Mouse (Mus musculus): Measurements from ENCODE around the gene Rnf224. TPM values are rescaled to one million over a fixed set of nuclear protein-coding genes. Genes with fewer than 3 reads are reported as not detected.

Gene Rnf224
- polyA plus RNA-seq, 1 experiment, result 0.76 TPM

DNA sequence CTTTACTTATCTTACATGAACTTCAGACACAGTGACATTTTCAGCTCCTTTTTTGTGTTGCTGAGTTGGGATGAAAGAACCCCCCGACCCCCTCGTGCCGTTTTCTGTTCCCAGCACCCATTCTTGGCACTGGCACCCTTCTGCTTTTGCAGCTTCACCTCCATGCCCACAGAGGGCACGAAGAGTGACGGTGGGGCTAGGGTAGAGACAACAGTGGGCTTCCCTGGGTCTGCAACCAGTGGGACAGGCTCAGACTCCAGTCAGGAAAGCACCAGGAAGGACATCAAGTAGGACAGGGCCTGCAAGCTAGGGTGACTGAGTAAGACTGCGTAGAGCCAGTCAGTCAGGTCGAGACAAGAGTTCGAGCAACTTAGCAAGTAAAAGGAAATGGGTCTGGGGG is 3.7 kb upstream of the Rnf224 start:
- no peak for DNase-seq
- peaks cover 6% of the 10 kb centered on the region for H3K4me1 ChIP-seq (ENCODE audit: control insufficient read depth, insufficient read depth, low read length)
- WGBS, result 63% methylated on average over 8 of the region's 8 CpGs
- H3K4me3 ChIP-seq (replicated peaks; ENCODE audit: extremely low read depth, low read depth, low read length), result no peak overlapping the region
- TF ChIP-seq CTCF (IDR thresholded peaks at IDR 0.05; ENCODE audit: insufficient read depth, low read length) (no peak), POLR2A (IDR thresholded peaks at IDR 0.05; ENCODE audit: borderline replicate concordance, extremely low read depth, low read depth, low read length) (no peak)

DNA sequence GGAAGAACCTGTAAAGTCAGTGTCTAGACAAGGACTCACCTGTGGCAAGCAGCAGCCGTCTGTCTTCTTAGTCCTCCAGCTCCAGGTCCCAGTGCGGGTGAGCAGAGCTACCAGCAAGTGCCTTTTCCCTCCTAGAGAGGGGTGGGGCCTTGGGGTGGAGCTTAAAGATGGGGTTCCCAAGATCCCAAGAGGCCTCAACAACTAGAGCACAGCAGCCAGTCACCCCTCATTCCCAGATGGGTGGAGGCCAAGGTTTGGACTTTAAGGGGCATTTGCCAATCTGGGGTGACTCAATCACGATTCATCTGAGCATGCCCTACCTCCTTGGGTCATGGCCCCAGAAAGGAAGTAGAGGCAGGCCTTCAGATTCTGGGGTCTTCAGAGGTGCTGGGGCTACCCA is 3.2 kb upstream of the Rnf224 start:
- TF ChIP-seq POLR2A (IDR thresholded peaks at IDR 0.05; ENCODE audit: borderline replicate concordance, extremely low read depth, low read depth, low read length), result no peak
- TF ChIP-seq CTCF (IDR thresholded peaks at IDR 0.05; ENCODE audit: insufficient read depth, low read length), result no peak
- 75% methylated on average over 3 of the region's 3 CpGs for WGBS
- DNase-seq, result no peak

DNA sequence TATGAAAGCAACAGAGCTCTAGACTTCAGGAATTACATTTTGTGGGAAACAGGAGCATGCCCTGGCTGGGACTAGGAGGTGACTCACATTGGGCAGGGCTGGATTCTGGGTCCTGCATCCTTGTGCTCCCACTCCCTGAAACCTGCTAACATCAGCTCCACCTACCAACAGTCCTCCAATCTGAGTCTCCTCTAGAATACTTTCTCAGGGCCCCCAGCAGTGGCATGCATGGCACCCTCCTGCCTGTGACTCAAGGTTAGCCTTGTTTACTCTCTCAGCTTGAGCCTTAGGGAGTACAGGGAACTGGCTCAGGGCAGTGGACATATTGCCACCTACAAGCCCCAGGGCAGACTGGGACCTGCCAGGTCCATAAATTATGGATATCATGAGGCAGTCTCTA is 1.5 kb upstream of the Rnf224 start:
- no peak overlapping the region for H3K4me3 ChIP-seq (replicated peaks; ENCODE audit: extremely low read depth, low read depth, low read length)
- no peak for TF ChIP-seq POLR2A (IDR thresholded peaks at IDR 0.05; ENCODE audit: borderline replicate concordance, extremely low read depth, low read depth, low read length)
- no peak for TF ChIP-seq CTCF (IDR thresholded peaks at IDR 0.05; ENCODE audit: insufficient read depth, low read length)
- peaks cover 6% of the 10 kb centered on the region for H3K4me1 ChIP-seq (ENCODE audit: control insufficient read depth, insufficient read depth, low read length)
- DNase-seq, result no peak

More for the DNA sequence above, 3.2 kb upstream of the Rnf224 start:
- Histone ChIP-seq H3K4me1 (ENCODE audit: control insufficient read depth, insufficient read depth, low read length) (peaks cover 6% of the 10 kb centered on the region), H3K4me3 (replicated peaks; ENCODE audit: extremely low read depth, low read depth, low read length) (no peak overlapping the region)

DNA sequence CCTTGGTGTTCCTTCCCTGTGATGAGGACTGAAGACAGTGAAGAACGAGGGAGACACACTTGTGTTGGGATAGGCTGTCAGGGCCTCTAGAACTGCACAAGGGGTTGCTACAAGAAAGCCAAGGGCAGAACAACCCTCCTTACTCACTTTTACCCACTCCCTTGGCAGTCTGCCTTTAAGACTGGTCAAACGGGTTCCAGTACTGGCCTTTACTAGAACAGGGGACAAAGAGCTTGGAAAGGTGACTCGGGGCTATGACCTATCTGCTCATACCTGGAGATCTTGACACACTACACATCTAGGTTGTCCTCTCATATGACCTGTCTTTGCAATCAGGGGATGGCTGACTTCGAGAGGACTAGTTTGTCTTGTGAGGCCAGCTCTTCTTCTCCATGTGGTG is 935 bp upstream of the Rnf224 start:
- no peak overlapping the region for H3K4me3 ChIP-seq (replicated peaks; ENCODE audit: extremely low read depth, low read depth, low read length)
- H3K4me1 ChIP-seq (ENCODE audit: control insufficient read depth, insufficient read depth, low read length), result peaks cover 6% of the 10 kb centered on the region
- DNase-seq, result peak; percentile 64
- TF ChIP-seq CTCF (IDR thresholded peaks at IDR 0.05; ENCODE audit: insufficient read depth, low read length) (no peak), POLR2A (IDR thresholded peaks at IDR 0.05; ENCODE audit: borderline replicate concordance, extremely low read depth, low read depth, low read length) (no peak)
- WGBS, result 44% methylated on average over 4 of the region's 4 CpGs

DNA sequence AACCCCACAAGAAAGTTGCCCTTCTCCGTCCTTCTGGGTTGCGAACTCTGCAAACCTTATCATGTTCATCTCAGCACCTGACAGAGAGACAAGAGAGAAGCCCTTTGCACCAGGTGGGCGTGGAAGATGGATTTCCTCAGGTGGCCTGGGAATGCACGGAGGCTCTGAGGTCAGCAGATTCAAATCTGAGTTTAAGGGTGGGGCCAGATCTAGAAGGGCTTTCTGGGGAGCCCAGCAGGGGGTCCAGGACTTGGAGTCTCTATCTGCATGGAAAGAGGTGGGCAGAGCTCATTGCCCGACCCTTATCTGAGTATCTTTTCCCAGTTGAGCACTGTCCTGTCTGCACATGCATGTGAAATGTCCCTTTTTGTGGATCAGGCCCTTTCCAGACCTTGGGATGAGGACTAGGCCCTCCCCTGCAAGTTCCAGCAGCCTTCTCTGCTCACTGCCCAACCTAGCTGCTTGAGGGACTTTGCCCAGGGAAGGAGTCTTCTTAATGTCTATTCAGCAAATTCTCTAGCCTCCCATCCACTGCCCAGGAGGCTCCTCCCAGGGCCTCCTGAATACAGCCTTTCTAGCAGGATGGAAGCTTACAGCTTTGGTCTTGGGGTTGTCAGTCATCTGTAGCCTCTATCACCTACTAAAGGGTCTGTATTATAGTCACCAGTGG is 1.9 kb downstream of the Rnf224 start:
- DNase-seq, result no peak
- Histone ChIP-seq H3K4me1 (ENCODE audit: control insufficient read depth, insufficient read depth, low read length) (0 out of 2 replicates have a peak, but pooled peaks cover 2% of the 10 kb centered on the region), H3K4me3 (replicated peaks; ENCODE audit: extremely low read depth, low read depth, low read length) (no peak overlapping the region)
- TF ChIP-seq POLR2A (IDR thresholded peaks at IDR 0.05; ENCODE audit: borderline replicate concordance, extremely low read depth, low read depth, low read length) (no peak), CTCF (IDR thresholded peaks at IDR 0.05; ENCODE audit: insufficient read depth, low read length) (no peak)
- 55% methylated on average over 5 of the region's 5 CpGs for WGBS

DNA sequence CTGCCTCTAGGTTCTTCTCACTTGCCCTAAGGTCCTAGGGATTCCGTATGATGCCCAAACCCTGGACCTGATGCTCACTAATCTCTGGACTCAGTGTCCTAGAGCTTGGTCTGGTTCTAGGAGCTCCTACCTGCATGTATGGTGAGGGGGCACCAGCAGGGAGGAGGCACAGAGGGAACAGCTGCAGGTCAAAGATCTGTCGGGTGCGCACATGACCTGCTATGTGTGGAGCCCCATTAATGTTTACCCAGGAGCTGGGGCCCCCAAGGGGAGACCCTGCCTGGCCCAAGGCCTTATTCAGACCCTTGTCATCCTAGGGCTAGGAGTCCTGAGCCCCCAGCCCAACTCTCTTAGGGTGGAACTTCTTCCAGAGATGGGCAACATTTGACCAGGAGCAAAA is 2.5 kb downstream of the Rnf224 start, which contains the start of gene Slc34a3:
Gene Slc34a3 (minus strand): TSS at position 315 of the 400 bp plus-strand sequence.
- Histone ChIP-seq H3K4me1 (ENCODE audit: control insufficient read depth, insufficient read depth, low read length) (peaks cover 2% of the 10 kb centered on the region; the same call in 1 of the 2 replicates), H3K4me3 (replicated peaks; ENCODE audit: extremely low read depth, low read depth, low read length) (no peak within 1 kb of the TSS)
- no peak for DNase-seq
- TF ChIP-seq CTCF (IDR thresholded peaks at IDR 0.05; ENCODE audit: insufficient read depth, low read length), result no peak
- no peak for TF ChIP-seq POLR2A (IDR thresholded peaks at IDR 0.05; ENCODE audit: borderline replicate concordance, extremely low read depth, low read depth, low read length)
- WGBS, result 70% methylated on average over 3 of the region's 3 CpGs

DNA sequence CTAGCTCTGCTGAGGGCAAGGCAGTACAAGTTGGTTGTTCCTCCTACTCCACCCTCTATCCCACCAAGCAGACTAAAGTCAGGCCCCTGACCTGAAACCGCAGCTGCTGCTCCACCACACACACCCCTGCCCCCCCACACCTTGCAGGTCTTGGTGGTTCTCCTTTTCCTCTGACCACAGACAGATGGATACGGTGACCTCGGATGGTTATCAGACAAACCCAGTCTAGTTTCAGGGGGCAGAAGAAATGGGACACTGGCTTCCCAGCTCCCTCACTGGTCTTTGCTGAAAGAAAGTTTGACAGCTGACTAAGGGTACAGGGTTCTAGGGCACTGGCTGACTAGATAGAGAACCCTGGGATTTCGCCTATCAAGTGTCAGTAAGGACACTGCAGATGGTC is 3.2 kb downstream of the Rnf224 start:
- TF ChIP-seq POLR2A (IDR thresholded peaks at IDR 0.05; ENCODE audit: borderline replicate concordance, extremely low read depth, low read depth, low read length) (no peak), CTCF (IDR thresholded peaks at IDR 0.05; ENCODE audit: insufficient read depth, low read length) (no peak)
- peaks cover 6% of the 10 kb centered on the region; the same call in 1 of the 2 replicates for H3K4me1 ChIP-seq (ENCODE audit: control insufficient read depth, insufficient read depth, low read length)
- 56% methylated on average over 4 of the region's 4 CpGs for WGBS
- no peak for DNase-seq
- H3K4me3 ChIP-seq (replicated peaks; ENCODE audit: extremely low read depth, low read depth, low read length), result no peak overlapping the region

DNA sequence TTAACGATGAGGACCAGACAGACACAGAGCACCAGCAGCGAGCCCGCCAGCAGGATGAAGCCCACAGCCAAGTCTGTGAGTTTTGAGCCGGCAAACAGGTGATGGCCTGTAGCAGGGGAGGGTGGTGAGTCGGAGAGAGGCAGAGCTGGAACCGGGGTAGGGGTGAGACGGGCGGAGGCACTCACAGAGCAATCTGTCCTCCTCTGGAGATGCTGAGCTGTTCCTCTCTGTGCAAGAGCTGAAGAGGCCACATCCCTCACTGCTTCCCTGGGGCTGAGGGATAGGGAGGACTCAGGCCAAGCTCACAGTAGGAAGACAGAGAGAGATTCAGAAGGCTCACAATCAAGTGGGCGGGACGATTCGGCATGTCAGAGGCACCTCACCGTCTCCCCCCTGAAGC is 5.5 kb downstream of the Rnf224 start:
- WGBS, result 64% methylated on average over 12 of the region's 12 CpGs
- Histone ChIP-seq H3K4me3 (replicated peaks; ENCODE audit: extremely low read depth, low read depth, low read length) (no peak overlapping the region), H3K4me1 (ENCODE audit: control insufficient read depth, insufficient read depth, low read length) (peaks cover 10% of the 10 kb centered on the region)
- TF ChIP-seq CTCF (IDR thresholded peaks at IDR 0.05; ENCODE audit: insufficient read depth, low read length), result no peak
- no peak for TF ChIP-seq POLR2A (IDR thresholded peaks at IDR 0.05; ENCODE audit: borderline replicate concordance, extremely low read depth, low read depth, low read length)
- DNase-seq, result no peak

DNA sequence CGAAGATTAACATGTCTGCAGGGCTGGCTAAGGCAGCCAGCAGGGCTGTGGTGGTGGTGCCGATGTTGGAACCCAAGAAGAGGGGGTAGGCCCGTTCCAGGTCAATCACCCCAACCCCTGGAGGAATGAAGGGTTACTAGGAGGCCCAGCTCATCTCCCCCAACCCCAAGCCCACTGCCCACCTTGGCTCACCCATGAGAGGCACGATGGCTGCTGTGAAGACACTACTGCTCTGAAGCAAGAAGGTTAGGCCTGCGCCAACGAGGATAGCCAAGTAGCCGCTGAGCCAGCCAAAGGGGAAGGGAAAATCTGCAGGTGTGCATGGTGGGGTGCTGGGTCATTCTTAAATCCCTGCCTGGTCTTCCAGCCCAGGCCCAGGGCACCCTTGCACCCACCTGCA is 6.0 kb downstream of the Rnf224 start:
- 84% methylated on average over 7 of the region's 7 CpGs for WGBS
- peaks cover 10% of the 10 kb centered on the region for H3K4me1 ChIP-seq (ENCODE audit: control insufficient read depth, insufficient read depth, low read length)
- no peak overlapping the region for H3K4me3 ChIP-seq (replicated peaks; ENCODE audit: extremely low read depth, low read depth, low read length)
- no peak for TF ChIP-seq POLR2A (IDR thresholded peaks at IDR 0.05; ENCODE audit: borderline replicate concordance, extremely low read depth, low read depth, low read length)
- TF ChIP-seq CTCF (IDR thresholded peaks at IDR 0.05; ENCODE audit: insufficient read depth, low read length), result no peak
- DNase-seq, result no peak

DNA sequence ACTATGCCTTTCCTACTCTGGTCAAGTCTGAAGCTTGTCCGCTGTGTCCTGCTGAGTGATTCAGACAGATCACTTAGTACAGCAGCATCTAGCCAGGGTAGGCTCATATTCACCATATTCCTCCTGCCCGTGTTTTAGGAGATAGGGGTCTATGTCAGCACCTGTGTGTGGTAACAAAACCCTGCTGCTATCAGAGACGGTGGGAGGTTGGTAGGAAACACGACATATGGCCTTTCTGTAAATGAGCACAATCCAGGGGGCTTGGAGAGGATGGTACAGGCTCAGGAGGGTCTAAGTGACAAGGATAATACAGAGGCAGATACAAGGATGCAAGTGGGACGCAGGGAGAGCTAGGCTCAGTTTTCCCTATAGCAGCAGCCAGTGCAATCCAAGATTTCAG is 7.0 kb downstream of the Rnf224 start:
- TF ChIP-seq CTCF (IDR thresholded peaks at IDR 0.05; ENCODE audit: insufficient read depth, low read length), result no peak
- TF ChIP-seq POLR2A (IDR thresholded peaks at IDR 0.05; ENCODE audit: borderline replicate concordance, extremely low read depth, low read depth, low read length), result no peak
- Histone ChIP-seq H3K4me3 (replicated peaks; ENCODE audit: extremely low read depth, low read depth, low read length) (no peak overlapping the region), H3K4me1 (ENCODE audit: control insufficient read depth, insufficient read depth, low read length) (peaks cover 12% of the 10 kb centered on the region)
- no peak for DNase-seq
- WGBS, result 84% methylated on average over 5 of the region's 5 CpGs
